Mouse (Mus musculus): ENCODE results near the gene Usp32.

Usp32 gene

DNA sequence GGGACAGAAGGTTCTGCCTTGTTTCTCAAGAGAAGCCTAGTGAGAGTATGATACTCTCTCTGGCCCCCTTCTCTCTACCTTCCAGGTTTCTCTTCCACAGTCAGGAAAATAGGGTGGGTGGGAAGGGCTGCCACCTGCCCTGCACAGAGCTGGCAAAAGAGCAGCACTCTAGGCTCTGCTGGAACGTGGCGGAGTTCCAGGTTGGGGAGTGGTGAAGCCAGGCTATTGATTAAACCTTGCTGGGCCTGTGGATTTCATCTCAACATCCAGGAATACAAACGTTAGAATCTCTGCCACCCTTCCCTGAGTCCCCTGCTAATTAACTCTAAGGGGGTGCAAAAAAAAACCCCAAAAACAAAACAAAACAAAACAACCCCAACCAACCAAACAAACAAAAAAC is 191.4 kb downstream of the Usp32 start:
- DNase-seq (ENCODE audit: low read depth, low spot score) = no peak

DNA sequence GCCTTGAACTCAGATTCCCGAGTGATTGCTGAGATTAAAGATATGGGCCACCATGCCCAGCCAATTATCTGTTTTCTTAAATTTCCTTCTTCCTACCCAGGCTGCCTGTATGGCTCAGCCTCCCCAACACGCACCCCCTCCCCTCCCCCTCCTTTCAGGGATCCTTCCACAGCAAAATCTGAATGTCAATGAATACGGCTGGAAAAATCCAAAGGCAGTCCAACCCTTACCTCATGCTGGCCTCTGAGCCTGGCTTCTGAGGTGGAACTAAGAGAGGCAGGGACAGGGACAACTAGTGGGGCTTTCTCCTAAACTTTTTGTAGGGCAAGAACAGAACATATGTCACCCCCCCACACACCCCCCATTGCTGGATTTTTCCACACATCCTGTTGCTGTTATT is 191.8 kb downstream of the Usp32 start:
- DNase-seq (ENCODE audit: low read depth, low spot score) = no peak

DNA sequence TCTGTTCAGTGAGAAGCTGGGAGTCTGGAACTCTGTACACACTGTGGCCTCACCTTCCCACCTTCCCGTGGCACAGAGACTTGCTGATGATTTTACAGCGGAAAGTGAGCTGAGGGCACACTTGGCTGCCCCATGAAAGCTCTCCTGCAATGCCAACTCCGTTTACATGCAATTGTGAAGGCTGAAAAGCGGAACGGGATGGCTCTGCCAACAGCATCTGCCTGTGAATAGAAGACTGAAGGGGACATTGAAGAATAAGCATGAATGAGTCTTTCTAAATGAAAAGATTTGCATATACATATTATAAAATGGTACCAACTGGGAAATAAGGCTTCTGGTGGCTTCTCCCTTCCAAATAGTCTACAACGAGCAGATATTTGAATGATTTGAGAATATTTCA is 192.8 kb downstream of the Usp32 start:
- no peak for DNase-seq (ENCODE audit: low read depth, low spot score)

DNA sequence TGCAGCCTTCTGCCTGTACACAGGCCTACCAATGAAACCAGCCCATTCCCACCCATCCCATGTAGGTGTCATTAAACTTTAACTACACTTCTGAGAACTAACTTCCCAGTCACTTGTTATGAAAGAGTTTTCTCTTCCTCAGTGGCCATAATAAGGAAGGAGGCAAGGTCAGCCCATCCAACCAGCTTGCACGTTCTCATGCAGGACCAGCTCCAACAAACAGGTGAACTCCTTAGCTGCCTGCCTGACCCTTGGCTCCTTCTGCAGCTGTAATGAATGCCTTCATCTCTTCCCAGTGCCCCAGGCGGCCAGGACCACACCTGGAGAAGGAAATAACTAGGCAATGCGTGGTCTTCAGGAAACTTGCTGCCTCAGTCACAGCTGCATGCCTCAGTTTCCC is 194.1 kb downstream of the Usp32 start:
- no peak for DNase-seq (ENCODE audit: low read depth, low spot score)

DNA sequence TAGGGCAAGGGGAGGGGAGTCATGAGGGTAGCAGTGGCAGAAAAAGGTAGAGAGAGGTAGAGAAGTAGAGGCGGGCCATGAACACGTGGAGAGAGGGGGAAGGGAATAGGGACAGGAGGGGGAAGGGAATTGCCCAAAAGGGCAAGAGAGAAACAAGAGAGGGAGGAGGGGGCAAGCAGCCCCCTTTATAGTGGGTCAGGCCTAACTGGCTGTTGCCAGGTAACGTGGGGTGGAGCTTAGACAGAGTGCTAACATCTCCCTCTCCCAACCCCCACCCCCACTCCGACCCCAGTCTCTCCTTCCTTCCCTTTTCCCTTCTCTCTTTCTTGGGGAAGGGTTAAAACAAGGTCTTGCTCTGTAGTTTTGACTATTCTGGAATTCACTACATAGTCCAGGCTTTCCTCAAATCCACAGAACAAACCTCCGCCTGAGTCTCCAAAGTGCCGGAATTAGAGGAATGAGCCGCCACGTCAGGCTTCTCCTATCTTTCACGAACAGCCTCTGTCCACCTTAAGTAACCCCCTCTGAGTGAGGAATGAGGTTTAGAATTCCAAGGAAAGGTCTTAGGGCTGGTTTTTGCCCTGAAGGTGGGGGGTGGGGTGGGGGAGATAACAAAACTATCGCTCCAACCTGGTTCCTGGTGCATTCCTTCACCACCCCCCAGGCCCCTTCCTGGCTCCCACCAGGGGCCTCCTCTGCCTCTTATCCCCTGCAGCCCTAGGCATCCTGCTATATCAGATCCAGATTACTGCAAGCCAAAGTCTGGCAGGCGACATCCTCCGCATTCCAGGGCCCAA is 195.1 kb downstream of the Usp32 start:
- no peak for DNase-seq (ENCODE audit: low read depth, low spot score)

DNA sequence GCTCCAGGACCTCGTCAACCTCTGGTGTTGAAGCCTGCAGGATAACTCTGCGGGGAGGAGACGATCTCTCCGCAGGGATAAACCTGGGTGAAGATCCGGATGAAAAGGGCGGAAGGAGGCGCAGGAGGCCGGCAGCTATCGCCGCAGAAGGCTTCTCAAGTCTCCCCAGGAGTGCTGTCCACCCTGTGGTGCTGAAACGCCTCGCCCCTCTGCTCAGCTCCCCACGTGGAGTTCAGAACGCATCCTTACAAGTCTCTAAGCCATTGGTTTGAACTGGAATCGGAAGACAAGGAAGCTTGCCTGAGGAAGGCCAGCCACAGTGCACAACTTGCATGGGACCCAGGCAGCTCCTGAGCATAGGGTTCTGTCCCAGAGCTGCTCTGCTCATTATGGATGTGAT is 196.0 kb downstream of the Usp32 start:
- no peak for DNase-seq (ENCODE audit: low read depth, low spot score)

DNA sequence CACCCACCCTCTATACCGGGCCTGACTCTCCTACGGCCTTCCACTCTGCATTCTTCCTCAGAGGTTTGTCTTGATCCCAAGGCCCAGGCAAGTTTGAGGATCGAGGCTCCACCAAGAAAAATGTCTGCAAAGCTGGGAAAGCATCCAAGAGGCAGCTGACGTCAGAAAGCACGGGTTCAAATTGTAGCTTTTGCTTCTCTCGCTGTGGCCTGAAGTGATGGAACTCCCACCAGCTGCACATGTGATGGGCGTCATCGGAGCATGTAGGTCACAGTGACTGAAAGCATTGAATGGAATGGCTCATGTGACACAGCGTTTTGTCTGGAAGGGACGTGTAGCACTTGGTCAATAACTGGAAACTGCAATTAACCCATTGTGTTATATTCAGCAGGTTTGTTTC is 199.8 kb downstream of the Usp32 start:
- no peak for DNase-seq (ENCODE audit: low read depth, low spot score)

DNA sequence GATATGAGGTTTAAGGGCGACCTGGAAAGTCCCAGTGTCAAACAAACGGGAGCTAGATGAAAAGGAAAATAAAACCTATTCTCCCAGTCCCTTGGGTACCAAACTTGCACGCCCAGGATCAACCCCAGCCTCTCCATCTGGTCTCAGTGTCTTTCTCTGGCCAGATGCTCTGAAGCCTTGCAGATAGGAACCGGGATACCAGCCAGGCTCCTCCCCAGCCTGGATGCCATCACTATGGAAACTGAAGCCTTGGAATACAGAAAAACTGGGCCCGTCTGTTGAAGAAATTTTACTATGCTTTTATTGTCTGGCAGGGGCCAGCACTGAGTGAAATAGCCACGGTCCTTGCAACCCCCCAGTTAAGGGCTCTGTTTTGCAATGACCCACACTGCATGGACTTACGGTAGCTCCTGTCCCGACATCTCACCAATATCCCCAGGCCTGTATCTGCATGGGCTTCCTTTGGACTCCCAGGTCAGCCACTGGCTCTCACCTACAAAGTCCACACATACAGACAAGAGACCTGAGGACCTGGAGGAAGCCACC is 200.4 kb downstream of the Usp32 start:
- no peak for DNase-seq (ENCODE audit: low read depth, low spot score)

All from retina, adult 2 months (tissue).